Mouse (Mus musculus) cerebellum, adult 2 months (tissue): Measurements from ENCODE around the gene BC037034. TPM values are rescaled to one million over a fixed set of nuclear protein-coding genes. Genes with fewer than 3 reads are reported as not detected.

Experiments used
- DNase-seq, 2 experiments: peaks; one replicate each; pipeline ENCODE4 v3.0.0; 2021
- H3K27ac ChIP-seq: fragments of 200-500 bp; 2 replicates; pipeline ENCODE4 v1.5.1; 2012; ENCODE audit warnings: low read length, control low read depth, inconsistent platforms; ENCODE audit not compliant: insufficient read depth
- H3K27me3 ChIP-seq: fragments of 200-500 bp; 2 replicates; pipeline ENCODE4 v1.6.1; 2012; ENCODE audit warnings: inconsistent platforms, mild to moderate bottlenecking, low read length, moderate library complexity; ENCODE audit not compliant: control insufficient read depth, insufficient read depth
- H3K4me1 ChIP-seq: fragments of 200-500 bp; 2 replicates; pipeline ENCODE4 v1.6.1; 2011; ENCODE audit warnings: low read length; ENCODE audit not compliant: control insufficient read depth, insufficient read depth
- H3K4me3 ChIP-seq: fragments of 200-500 bp; replicated peaks from 2 replicates; pipeline ENCODE3; 2011; ENCODE audit warnings: mild to moderate bottlenecking, low read depth, low read length, control low read depth; ENCODE audit not compliant: insufficient read depth
- CTCF ChIP-seq: fragments of 200-500 bp; IDR thresholded peaks from 2 replicates; pipeline ENCODE4 v1.5.1; 2011; ENCODE audit warnings: low read depth, mild to moderate bottlenecking, control low read depth, low read length, moderate library complexity, borderline replicate concordance; ENCODE audit not compliant: insufficient read depth
- POLR2A ChIP-seq: fragments of 200-500 bp; IDR thresholded peaks from 2 replicates; pipeline ENCODE4 v1.6.1; 2011; ENCODE audit warnings: low read length, control low read depth, borderline replicate concordance; ENCODE audit not compliant: insufficient read depth
- WGBS: fragments of 180-500 bp; shearing (Covaris S2); methylation state at CpG from one replicate; pipeline ENCODE4 v1.1.7; 2018; 5-methylcytosine and 5-hydroxymethylcytosine counted together
- polyA plus RNA-seq: library from polyadenylated mRNA; depleted of rRNA; stranded (reverse); fragments of >200 nt; gene quantifications from 2 replicates; pipeline ENCODE4 v1.2.3, GENCODE M21; 2012; rRNA removed

Gene BC037034
- 90.1 and 92.0 TPM in 2 replicates for polyA plus RNA-seq

DNA sequence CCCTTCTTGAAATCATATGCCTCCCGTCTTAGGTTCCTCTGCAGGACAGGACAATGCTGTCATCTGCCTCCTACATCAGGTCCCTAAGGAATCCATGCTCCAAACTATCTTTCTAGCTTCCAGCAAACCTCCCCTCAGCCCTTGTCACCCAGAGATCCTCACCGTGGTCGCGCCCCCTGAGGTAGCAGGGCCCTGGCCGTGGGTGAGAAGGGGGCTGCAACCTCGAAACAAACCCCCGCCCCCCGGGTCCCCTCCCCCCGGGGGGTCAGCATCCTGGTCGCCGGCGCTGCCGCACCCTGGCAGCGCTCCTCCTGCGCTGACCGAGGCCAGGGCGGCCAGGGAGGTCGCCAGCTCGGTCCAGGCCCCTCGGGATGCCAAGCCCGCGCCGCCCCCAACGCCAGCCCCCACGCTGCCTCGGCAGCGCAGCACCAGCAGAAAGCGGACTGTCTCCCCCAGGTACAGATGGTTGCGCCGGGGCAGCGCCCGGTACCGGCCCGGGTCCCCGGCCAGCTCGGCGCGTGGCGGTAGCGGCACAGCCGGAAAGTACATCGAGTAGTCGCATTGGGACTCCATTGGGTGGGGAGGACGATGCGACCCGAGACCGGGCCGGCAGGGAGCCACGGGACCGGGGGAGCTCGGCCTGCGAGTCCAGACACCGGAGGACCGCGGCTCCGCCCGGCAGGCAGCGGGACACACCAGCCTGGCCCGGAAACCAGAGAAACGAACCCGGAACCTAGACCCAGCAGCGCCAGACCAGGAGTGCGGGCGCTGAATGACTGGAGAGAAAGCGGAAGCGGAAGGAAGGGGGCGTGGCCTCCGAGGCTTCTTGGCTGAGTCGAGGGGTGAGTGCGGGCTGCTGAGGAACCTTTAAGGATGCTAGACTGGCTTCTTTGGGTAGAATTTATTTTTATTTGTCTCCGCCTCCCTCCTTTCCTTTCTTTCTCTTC is at the start of gene BC037034:
Gene BC037034, minus strand, starts transcription at position 774 of the 947 bp plus-strand sequence.
- Histone ChIP-seq H3K27me3 (no peaks in the 10 kb centered on the region), H3K27ac (peak within 1 kb of the TSS; percentile 76), H3K4me3 (peak within 1 kb of the TSS; percentile 78), H3K4me1 (peaks cover 9% of the 10 kb centered on the region; the same call in 1 of the 2 replicates)
- WGBS: under 1% methylated on average over 70 of the region's 71 CpGs
- peak; percentile 90 for TF ChIP-seq POLR2A
- no peak for TF ChIP-seq CTCF
- DNase-seq: peak; percentile 92

DNA sequence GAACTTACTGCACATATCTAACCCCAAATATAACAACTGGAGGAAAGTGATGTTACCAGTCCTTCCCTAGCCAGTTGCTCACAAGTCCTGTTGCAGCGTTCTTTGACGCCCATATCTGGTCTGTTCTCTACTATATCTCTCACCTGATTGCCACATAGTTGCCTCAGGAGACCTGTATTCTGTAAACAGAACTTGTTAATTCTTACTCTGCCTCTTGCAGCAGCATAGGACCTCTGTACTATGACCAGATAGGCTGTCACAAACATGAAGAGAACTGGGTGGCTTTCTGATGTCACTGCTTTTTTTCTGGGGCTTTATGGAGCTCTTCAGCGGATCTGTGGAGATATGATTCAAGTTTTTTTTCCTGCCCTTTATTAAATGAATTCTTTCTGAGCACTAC is 49.0 kb upstream of the BC037034 start:
- H3K27ac ChIP-seq: no peak overlapping the region
- 93% methylated on average over 3 of the region's 3 CpGs for WGBS
- no peak for TF ChIP-seq CTCF
- no peak for TF ChIP-seq POLR2A

GRCm38 (mm10) chr5:138299613-138300012 is 35.8 kb upstream of the BC037034 start:
- TF ChIP-seq CTCF: no peak
- TF ChIP-seq POLR2A: no peak
- Histone ChIP-seq H3K27me3 (no peaks in the 10 kb centered on the region), H3K27ac (no peak overlapping the region), H3K4me3 (no peak overlapping the region), H3K4me1 (no peaks in the 10 kb centered on the region)
- DNase-seq: no peak
- WGBS: 89% methylated on average over 2 of the region's 2 CpGs

More for the DNA sequence above, 49.0 kb upstream of the BC037034 start:
- no peak overlapping the region for H3K4me3 ChIP-seq
- H3K27me3 ChIP-seq: no peaks in the 10 kb centered on the region
- no peaks in the 10 kb centered on the region for H3K4me1 ChIP-seq
- no peak for DNase-seq

GRCm38 (mm10) chr5:138294158-138294557 is 30.3 kb upstream of the BC037034 start:
- Histone ChIP-seq H3K27me3 (no peaks in the 10 kb centered on the region), H3K4me3 (no peak overlapping the region), H3K4me1 (no peaks in the 10 kb centered on the region), H3K27ac (no peak overlapping the region)
- no peak for DNase-seq
- TF ChIP-seq CTCF (no peak), POLR2A (no peak)

DNA sequence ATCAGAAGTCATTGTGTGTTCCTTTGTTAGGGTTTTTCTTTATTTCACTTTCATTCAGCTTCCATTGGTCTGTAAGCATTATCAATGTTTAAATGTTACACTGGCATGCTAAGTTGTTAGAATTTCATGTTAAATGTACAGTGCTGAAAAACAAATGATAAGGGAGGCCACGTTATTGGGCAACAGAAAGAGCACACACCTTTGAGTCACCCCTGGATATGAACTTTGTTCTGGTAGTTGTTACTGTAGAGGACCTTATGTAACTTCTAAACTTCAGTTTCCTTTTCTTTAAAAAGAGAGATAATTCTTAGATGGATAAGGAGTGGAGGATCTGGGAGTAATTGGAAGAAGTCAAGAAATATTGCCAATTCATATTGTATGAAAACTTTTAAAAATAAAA is 27.8 kb upstream of the BC037034 start:
- Histone ChIP-seq H3K4me1 (no peaks in the 10 kb centered on the region), H3K4me3 (no peak overlapping the region), H3K27me3 (no peaks in the 10 kb centered on the region), H3K27ac (no peak overlapping the region)
- 75% methylated on average over 1 of the region's 1 CpGs for WGBS
- TF ChIP-seq POLR2A (no peak), CTCF (no peak)
- DNase-seq: no peak

GRCm38 (mm10) chr5:138287861-138288260 is 24.0 kb upstream of the BC037034 start:
- no peak for TF ChIP-seq POLR2A
- no peak for TF ChIP-seq CTCF
- Histone ChIP-seq H3K27me3 (no peaks in the 10 kb centered on the region), H3K4me1 (no peaks in the 10 kb centered on the region), H3K4me3 (no peak overlapping the region), H3K27ac (no peak overlapping the region)
- 72% methylated on average over 3 of the region's 3 CpGs for whole genome bisulfite sequencing
- no peak for DNase-seq

GRCm38 (mm10) chr5:138283540-138283939 is 19.7 kb upstream of the BC037034 start:
- no peaks in the 10 kb centered on the region for H3K27me3 ChIP-seq

GRCm38 (mm10) chr5:138281798-138282197 is 18.0 kb upstream of the BC037034 start:
- H3K4me3 ChIP-seq: no peak overlapping the region
- WGBS: 86% methylated on average over 2 of the region's 2 CpGs
- H3K27me3 ChIP-seq: no peaks in the 10 kb centered on the region
- DNase-seq: no peak
- H3K27ac ChIP-seq: no peak overlapping the region
- no peaks in the 10 kb centered on the region for H3K4me1 ChIP-seq
- TF ChIP-seq CTCF (no peak), POLR2A (no peak)

More at GRCm38 (mm10) chr5:138283540-138283939, 19.7 kb upstream of the BC037034 start:
- H3K4me1 ChIP-seq: no peaks in the 10 kb centered on the region
- TF ChIP-seq POLR2A: no peak
- TF ChIP-seq CTCF: no peak
- no peak overlapping the region for H3K4me3 ChIP-seq
- no peak overlapping the region for H3K27ac ChIP-seq
- DNase-seq: no peak
- 63% methylated on average over 1 of the region's 1 CpGs for WGBS
